Mouse (Mus musculus) left cerebral cortex, postnatal 36 days (tissue): ENCODE data around the gene Esrrg. TPM values are rescaled to one million over a fixed set of nuclear protein-coding genes. Genes with fewer than 3 reads are reported as not detected.
A peak's percentile ranks its signal among the peaks of the same experiment; 100 is the strongest.

Source experiments
- DNase-seq, 2 experiments: peaks; one replicate each; pipeline ENCODE4 v3.0.0; 2021 to 2022; ENCODE audit warnings: low spot score in 2 of 2, mixed read lengths in 1 of 2
- intact Hi-C: fragments of 180-260 bp; cut with DNase I; formaldehyde crosslinking; loops from one replicate; pipeline ENCODE4 v1.15.1; 2025
- total RNA-seq, 2 experiments: library from RNA; stranded (reverse); gene quantifications; 2 replicates each; pipeline ENCODE4 v1.2.3; 2021

The Esrrg gene
- total RNA-seq, 2 experiments from 2014 or later: 29.8 to 30.6 TPM

GRCm38 (mm10) chr1:188101832-188102231 lies 493.2 kb downstream of the Esrrg start:
- intact Hi-C loops: no loop called here
- DNase-seq: no peak

DNA sequence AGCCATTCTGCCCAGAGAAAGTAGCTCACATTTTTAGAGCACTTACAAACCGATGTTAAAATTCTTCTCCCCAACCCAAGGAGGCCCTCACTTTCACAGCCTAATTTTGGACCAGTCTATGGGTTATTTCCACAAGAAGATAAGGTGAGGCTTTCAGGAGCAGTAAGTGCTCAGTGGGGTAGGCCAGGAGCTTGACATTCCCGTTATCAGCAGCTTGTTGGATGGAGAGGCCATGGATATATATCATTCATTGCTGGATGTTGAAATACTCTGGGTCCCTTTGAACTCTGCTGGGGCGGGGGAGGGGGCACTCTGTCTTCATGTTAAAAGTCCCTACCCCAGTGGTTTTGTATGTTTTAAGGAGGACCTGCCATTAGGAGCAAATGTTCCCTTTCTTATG lies 494.6 kb downstream of the Esrrg start:
- intact Hi-C loops: no loop called here
- DNase-seq: no peak

DNA sequence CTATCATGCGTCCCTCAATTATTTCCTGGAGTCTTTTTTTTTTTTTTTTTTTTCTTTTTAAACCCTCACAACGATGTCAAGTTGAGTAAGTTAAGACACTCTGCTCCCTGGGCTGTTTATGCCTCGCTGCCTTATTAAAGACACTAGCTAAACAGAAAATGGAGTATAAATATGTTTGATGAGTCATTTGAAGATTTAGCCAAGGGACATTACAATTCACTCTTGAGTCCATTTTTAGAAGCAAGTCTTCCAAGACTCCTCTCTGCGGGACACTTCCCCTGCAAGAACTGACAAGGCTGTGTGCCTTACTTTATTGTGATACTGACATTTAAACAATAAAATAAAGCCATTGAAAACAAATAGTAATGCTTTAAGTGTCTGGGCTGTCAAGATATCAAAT lies 496.9 kb downstream of the Esrrg start:
- no peak for DNase-seq
- intact Hi-C loops: no loop called here

DNA sequence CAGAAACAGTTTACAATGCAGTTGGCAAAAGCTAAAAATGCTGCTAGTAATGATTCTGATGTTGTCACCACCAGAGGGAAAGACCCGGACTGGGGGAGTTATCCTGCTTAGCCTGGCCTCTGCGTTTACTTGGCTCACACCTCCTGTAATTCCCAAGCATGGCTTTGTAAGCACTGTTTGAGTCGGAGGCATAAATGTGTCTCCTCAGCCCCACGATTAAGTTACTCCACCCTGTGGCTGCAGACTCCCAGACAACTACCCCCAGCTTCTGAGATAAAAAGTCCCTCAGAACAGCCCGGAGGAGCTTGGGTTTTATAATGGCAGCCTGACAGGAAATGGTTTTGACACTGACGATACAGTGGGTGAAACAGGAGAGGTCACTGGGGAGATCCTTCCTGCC lies 499.4 kb downstream of the Esrrg start:
- intact Hi-C loops: no loop called here
- DNase-seq: no peak

DNA sequence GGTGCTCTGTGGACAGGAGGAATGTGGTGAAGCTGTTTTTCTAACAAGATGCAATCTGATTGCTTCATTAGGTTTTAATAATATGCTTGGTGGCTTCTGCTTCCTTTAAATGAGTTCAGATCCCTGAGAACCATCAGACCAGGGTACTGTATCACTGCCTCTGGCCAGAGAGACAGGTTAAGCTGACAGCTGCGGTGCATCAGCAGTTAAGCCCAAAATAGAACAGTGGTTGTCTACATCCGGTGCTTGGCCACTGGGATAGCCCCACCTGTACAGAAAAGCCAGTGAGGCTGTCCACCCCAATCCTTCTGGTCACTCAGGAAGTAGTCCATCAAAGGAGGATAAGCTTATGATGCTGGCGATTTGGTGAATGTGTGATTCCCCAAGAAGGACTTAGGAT lies 503.0 kb downstream of the Esrrg start:
- no peak for DNase-seq
- intact Hi-C loops: no loop called here

- intact Hi-C loops: no loop called here
- no peak for DNase-seq
These were observed 504.6 kb downstream of the Esrrg start for GRCm38 (mm10) chr1:188113240-188113639.

- peak; percentile 37 to 39 for DNase-seq
- intact Hi-C loops: no loop called here
These were observed 509.5 kb downstream of the Esrrg start for GRCm38 (mm10) chr1:188118125-188118524.

- DNase-seq: no peak
- intact Hi-C loops: no loop called here
These were observed 511.2 kb downstream of the Esrrg start for GRCm38 (mm10) chr1:188119806-188120205.

DNA sequence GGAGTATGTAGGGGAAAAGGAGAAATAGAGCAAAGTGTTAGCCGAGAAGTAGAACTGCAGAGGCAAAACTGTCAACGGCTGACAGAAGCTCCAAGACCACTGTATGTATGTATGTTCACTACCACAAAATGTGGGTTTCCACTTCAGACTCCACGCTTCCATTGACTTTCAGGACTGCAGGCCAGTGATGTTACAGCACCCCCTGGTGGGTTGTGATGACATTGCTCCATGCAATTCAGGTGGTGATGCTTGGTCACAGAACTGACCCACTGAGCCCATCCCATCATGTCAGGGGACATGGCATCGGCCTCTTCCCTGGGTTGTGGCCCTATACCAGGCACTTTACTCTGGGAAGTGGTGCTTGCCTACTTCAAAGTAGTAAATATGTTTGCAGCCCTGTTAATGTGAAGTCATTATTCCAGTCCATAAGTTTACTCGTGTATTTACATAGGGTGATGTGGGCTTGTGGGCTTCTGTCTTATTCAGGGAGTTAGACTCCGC lies 517.0 kb downstream of the Esrrg start:
- intact Hi-C loops: no loop called here
- no peak for DNase-seq

DNA sequence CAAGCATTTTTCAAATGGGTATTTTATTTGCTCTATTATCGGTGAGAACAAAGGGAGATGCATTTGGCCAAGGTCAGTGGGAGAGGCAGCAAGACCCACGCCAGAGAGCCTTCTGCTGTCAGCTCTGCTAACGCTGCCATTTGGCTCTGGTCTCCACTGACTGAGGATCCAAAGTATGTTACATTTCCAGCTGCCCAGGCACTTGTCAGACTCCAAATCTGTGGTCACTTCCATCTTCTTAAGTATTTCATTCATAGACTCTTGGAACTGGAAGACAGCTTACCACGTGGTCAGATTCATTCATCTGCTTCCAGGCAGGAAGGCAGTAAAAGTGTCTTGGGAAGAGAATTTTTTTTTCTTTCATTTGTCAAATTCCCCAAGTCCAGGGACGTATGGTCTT lies 527.5 kb downstream of the Esrrg start:
- intact Hi-C loops: no loop called here
- no peak for DNase-seq

- intact Hi-C loops: no loop called here
- DNase-seq: no peak
These were observed 530.9 kb downstream of the Esrrg start for GRCm38 (mm10) chr1:188139473-188139872.

DNA sequence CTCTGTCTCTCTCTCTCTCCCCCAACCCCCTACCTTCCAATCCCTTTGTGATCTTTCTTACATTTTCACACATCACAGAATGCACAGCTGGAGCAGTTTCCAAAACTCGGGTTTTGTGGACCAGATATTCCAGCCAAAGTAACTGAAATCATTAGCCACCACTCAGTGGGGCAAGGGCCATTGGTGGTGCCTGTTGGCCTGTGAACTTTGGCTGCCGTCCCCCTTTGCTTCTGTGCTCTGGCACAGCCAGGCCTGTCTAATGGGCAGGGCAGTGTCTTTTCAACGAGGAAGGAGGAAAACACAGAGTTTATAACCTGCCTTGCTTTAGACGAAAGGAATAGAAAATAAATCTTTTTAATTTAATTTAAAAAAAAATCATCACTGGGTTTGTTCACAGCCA lies 531.6 kb downstream of the Esrrg start:
- intact Hi-C loops: no loop called here
- DNase-seq: no peak

DNA sequence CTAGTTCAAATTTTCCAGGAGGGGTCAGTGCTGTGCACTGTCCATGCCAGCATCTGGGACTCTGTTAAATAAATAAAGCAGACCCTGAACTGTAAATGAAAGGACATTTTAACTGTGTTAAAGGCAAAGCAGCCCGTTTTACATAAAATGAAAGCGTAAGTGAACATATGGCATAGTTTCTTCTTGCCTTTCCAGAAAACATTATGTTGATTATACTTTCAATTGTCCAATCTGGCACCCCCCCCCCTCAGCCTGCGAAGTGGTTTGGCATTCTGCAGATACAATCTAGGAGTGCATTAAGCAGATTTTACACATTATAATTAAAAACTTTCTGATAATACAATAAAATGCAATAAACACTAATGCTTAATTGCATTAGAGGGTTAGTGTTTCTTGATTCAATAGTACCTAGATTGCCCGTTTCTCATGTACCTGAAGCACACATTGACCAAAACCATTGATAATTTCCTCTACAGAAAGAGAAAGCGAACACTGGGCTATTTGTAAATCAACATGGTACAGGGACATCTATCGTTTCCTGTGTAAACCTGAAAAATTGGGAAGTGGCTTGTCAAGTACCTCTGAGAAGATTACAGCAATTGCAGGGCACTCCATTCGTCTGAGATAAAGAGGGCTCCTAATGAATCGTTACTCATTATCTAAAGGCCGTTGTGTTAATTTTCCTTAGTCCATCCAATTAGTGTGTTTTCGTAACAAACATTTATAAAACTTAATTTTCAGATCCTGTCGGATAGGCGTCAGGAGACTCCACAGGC lies 539.0 kb downstream of the Esrrg start:
- DNase-seq: no peak
- intact Hi-C loops: no loop called here

GRCm38 (mm10) chr1:188151066-188151465 lies 542.5 kb downstream of the Esrrg start:
- intact Hi-C loops: no loop called here
- DNase-seq: no peak

DNA sequence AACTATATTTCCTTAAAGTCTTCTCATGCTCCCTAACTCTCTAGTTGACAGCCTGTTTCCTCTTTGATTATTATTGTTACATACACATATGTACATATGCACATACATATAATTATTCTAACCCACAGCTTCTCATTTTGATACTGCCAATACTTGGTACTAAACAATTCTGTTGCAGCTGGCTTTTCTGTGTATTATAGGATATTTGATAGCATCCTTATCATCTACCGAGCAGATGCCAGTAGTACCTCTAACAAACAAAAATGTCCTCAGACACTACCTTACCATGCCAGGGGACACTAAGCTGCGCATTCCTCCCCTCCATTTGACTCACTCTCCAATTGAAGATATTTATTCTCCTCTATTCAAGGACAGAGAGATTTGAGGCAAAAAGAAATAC lies 543.4 kb downstream of the Esrrg start:
- no peak for DNase-seq
- intact Hi-C loops: no loop called here

- DNase-seq: no peak
- intact Hi-C loops: no loop called here
These were observed 545.1 kb downstream of the Esrrg start for GRCm38 (mm10) chr1:188153665-188154064.

DNA sequence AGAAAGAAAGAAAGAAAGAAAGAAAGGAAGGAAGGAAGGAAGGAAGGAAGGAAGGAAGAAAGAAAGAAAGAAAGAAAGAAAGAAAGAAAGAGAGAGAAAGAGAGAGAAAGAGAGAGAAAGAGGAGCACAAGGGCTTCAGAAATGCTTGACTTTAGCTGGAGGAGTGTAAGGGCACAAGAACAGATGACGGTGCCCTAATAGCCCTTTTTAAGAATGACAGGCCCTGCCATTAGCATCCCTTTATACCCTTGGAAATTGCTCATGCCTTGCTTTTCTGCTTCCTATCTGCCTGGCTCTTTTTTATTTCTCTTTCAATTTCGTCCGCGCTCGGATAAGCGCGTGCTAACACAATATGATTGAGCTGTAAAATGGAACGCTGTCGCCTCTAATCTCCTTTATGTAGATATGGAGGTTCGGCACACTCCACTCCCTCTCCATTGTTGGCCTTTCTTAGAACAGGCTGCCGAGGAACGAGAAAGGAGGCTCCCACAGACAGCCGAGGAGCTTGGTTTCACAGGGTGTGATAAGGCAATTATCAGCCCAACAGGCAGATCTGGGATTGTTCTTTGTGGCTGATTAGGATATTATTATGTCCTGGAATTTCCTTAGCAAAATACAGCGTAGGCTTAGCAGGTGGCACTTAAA lies 546.0 kb downstream of the Esrrg start:
- intact Hi-C loops: no loop called here
- peak in 1 of 2 experiments; percentile 6 for DNase-seq

DNA sequence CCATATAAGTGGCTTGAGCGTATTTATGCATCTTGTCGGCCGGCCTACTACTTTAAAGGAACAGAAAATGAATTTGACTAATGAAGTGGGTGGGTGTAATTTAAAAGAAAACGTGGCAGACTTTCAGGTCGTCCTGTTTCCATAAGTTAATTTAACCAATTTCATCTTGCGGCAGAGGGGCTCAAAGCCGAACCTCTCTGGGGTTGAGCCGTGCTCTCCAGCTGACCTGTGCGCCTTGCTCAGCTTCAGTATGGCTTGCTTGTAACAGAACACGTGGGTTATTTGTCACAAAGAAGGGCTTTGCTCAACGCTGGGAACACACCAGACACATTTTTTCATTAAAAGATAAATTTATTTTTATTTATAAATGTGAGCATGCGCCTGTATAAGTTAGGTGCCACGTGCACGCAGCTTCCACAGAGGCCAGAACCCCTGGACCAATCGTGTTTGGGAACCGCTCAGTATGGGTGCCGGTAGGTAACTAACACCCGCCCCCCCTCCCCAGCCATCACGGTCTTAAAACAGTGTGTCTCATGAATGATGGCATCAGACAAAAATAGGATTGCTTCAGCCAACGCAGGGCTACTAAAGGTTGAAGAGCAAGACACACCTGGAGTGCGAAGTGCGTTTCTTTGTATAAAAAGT lies 546.7 kb downstream of the Esrrg start:
- DNase-seq: no peak
- intact Hi-C loops: no loop called here

DNA sequence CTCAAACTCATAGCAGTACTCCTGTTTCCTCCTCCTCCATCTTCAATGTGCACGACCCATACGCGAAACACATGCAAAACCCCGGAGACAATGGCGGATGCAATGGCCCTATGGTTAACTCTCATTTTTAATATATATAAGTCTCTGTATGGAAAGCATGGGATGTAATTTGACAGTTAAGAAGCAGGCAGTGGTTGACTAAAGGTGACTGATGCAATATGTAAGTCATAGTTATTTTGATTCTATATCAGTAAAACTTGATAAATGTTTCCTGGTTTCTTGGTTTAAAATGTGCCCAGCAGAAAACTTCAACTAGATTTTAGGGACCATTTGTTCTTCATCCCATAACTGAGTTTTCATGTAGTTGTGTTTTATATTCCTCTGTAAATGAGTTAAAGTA lies 547.9 kb downstream of the Esrrg start:
- intact Hi-C loops: no loop called here
- no peak for DNase-seq

DNA sequence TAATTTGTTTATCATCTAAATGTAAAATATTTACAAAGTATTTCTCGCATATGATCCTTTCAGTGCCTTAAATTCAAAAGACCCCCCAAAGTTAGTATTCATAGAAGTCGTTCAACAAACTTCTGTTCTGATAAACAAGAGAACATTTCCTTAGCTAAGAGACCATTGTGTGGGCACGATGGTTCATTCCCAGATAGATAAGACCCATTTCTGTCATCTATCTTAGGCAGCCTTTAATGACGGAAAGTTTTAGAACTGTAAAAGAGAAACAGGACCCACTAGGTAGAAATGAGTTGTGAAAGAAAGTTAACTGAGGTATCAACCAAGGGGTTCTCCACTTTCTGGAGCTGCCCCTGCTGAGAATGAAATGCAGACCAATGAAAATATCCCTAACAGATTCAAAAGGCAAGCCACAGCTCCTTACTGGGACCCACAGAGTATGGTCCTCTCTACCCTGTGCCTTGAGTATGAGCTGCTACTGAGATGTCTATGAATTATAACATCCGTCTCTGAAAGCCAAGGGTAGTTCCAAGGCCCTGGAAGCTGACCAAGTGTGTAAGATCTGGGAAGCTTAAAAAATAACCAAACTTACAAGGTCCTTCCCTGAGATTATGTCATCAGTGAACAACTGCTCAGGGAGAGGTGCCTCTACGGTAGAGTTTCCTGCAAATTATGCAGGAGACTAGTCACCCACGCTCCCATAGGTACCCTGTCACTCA lies 548.8 kb downstream of the Esrrg start:
- DNase-seq: no peak
- intact Hi-C loops: no loop called here
